Mouse (Mus musculus): ENCODE measurements around the gene Trpm2. TPM values are rescaled to one million over a fixed set of nuclear protein-coding genes. Genes with fewer than 3 reads are reported as not detected.

The Trpm2 gene
- polyA plus RNA-seq, 1 experiment from 2014 or later = 0.43 TPM

DNA sequence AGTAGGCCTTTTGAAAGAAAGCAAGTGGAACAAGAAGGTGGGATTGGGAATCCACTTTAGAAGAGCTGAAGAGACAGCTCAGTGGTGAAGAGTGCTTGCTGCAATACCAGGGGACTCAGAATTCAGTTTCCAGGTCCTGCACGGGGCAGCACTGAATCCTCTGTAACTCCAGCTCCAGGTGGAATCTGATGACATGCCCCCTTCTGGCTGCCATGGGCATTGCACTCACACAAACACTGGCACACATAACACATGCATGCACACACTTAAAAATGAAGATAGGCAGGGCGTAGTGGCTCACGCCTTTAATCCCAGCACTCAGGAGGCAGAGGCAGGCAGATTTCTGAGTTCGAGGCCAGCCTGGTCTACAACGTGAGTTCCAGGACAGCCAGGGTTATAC lies 87.8 kb downstream of the Trpm2 start:
- H3K4me1 ChIP-seq = no peaks in the 10 kb centered on the region
- H3K4me3 ChIP-seq = no peak overlapping the region
- H3K27ac ChIP-seq = no peak overlapping the region
- DNase-seq (ENCODE audit: low spot score) = no peak
- no peaks in the 10 kb centered on the region for H3K9me3 ChIP-seq
- no peaks in the 10 kb centered on the region for H3K36me3 ChIP-seq
- WGBS = 79% methylated on average over 5 of the region's 5 CpGs
- H3K27me3 ChIP-seq (ENCODE audit: insufficient read depth, poor library complexity, severe bottlenecking) = peaks cover 14% of the 10 kb centered on the region; the same call in 1 of the 2 replicates

DNA sequence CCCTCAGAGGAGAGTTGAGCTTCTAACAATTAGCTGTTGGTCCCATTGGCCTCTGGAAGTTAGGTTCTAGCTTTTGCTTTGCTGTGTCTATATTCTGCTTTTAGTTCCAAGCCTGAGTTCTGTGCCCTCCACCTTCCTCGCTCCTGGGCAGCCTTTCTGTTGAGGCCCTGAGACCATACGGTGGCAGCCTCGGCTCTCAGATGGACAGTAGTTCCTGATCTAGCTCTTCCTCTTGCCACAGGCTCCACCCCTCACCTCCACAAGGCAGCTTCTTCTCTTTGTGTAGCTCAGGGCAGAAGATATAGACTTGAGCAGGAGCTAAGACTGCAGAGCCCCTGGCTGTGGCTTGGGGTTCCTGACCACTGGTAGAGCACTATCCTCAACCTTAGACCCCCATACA lies 90.1 kb downstream of the Trpm2 start:
- 67% methylated on average over 3 of the region's 3 CpGs for WGBS
- H3K4me1 ChIP-seq = no peaks in the 10 kb centered on the region

DNA sequence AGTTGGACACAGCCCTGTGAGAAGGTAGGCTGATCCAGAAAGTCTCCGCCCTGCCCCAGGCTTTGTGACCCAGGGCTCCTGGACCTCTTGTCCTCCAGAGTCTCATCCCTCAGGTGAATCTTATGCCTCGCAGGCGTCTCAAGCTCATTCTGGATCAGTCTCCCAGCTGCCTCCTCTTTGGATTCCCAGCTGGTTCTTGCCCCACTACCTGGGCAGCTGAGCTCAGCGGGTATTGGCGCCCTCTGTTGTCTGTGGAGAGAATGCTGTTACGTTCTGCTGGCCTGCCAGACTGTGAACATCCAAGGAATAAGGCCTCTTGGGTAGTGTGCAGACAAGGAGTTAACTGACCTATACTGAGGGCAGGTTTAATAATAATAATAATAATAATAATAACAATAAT lies 91.4 kb downstream of the Trpm2 start:
- no peaks in the 10 kb centered on the region for H3K4me1 ChIP-seq
- H3K9me3 ChIP-seq = no peaks in the 10 kb centered on the region
- no peak overlapping the region for H3K27ac ChIP-seq
- H3K4me3 ChIP-seq = no peak overlapping the region
- no peaks in the 10 kb centered on the region for H3K36me3 ChIP-seq
- H3K27me3 ChIP-seq (ENCODE audit: insufficient read depth, poor library complexity, severe bottlenecking) = no peaks in the 10 kb centered on the region; the same call in 1 of the 2 replicates
- 61% methylated on average over 6 of the region's 6 CpGs for WGBS
- DNase-seq (ENCODE audit: low spot score) = no peak

More for the DNA sequence above, 90.1 kb downstream of the Trpm2 start:
- Histone ChIP-seq H3K27ac (no peak overlapping the region), H3K36me3 (no peaks in the 10 kb centered on the region), H3K9me3 (no peaks in the 10 kb centered on the region), H3K4me3 (no peak overlapping the region), H3K27me3 (ENCODE audit: insufficient read depth, poor library complexity, severe bottlenecking) (no peaks in the 10 kb centered on the region; the same call in 1 of the 2 replicates)
- no peak for DNase-seq (ENCODE audit: low spot score)

DNA sequence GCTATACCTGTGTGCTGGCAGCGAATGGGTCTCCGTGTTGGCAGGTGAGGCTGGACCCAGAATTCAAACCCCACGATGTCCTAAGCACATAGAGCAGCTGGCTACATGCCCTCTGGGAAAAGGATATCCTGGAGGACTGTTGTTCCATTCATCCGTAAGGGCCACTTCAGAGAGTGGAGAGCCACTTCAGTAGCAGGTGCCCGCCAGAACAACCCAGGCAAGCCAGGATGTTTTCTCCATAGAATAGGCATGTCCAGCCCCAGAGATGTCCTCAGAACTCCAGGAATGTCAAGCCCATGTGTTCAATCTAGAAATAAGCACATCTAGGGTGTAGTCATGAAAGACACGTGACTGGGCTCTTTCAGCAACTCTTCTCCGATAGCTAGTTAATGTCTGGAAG lies 100.7 kb downstream of the Trpm2 start:
- H3K36me3 ChIP-seq = no peaks in the 10 kb centered on the region
- no peak overlapping the region for H3K4me3 ChIP-seq
- no peaks in the 10 kb centered on the region for H3K27me3 ChIP-seq (ENCODE audit: insufficient read depth, poor library complexity, severe bottlenecking)
- H3K4me1 ChIP-seq = peaks cover 4% of the 10 kb centered on the region; the same call in 1 of the 2 replicates
- no peak for DNase-seq (ENCODE audit: low spot score)
- WGBS = 78% methylated on average over 7 of the region's 7 CpGs
- H3K9me3 ChIP-seq = no peaks in the 10 kb centered on the region
- H3K27ac ChIP-seq = no peak overlapping the region

- no peak for DNase-seq (ENCODE audit: low spot score)
Observed at GRCm38 (mm10) chr10:77867546-77867945, 102.8 kb downstream of the Trpm2 start.

DNA sequence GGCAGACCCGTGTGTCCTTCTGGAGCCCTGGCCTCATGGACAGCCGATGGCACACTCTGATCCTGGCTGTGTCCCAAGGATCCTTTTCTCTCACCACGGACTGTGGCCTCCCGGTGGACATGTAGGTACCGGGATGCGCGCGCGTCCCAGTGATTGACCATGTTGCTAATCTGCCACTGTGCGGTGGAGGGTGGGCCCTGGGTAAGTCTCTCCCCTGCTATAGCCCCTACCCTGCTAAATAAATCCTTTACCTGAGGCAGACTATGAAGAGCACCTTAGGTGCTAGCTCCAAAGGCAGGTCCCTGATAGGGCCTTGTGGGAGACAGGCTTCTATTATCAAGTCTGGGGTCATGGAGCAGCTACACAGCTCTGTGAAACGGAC lies 105.6 kb downstream of the Trpm2 start:
- Histone ChIP-seq H3K36me3 (no peaks in the 10 kb centered on the region), H3K27me3 (ENCODE audit: insufficient read depth, poor library complexity, severe bottlenecking) (0 out of 2 replicates have a peak, but pooled peaks cover 8% of the 10 kb centered on the region), H3K27ac (no peak overlapping the region), H3K4me1 (peaks cover 6% of the 10 kb centered on the region; the same call in 1 of the 2 replicates), H3K4me3 (peak overlapping the region; percentile 42), H3K9me3 (no peaks in the 10 kb centered on the region)
- no peak for DNase-seq (ENCODE audit: low spot score)
- 34% methylated on average over 11 of the region's 11 CpGs for WGBS

More at GRCm38 (mm10) chr10:77867546-77867945, 102.8 kb downstream of the Trpm2 start:
- Histone ChIP-seq H3K27ac (no peak overlapping the region), H3K4me3 (no peak overlapping the region), H3K4me1 (peaks cover 6% of the 10 kb centered on the region; the same call in 1 of the 2 replicates), H3K9me3 (no peaks in the 10 kb centered on the region), H3K36me3 (no peaks in the 10 kb centered on the region), H3K27me3 (ENCODE audit: insufficient read depth, poor library complexity, severe bottlenecking) (no peaks in the 10 kb centered on the region)
- WGBS = 0% methylated on average over 1 of the region's 1 CpGs

DNA sequence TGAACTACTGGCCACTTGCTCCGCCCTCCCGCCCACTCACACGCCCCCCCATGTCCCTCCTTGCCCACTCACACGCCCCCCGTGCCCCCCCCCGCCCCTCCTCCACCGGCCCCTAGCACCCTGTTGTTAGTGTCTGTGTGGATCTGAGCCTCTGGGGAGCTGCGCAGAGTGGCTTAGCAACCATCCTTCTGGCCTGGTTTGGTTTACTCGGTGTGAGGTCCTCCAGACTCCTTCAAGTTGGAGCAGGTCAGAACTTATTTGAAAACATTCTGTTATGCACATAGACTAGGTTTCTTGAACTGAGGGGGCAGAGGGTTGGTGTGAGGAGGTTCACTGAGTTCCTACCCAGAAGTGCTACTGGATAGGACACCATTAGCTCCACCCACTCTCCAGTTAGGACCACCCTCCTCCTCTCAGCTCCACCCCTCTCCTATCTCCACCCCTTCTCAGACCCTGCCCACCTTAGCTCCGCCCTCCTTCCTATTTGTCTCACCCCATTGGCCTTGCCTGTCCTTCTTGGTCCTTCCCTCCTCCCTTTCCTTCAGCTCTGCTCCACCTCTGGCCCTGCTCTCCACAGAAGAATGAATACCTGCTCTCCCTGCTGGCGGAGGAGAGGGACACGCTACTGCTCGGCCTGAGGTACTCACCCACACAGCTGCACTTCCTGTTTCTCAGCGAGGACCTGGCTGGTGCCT lies 106.1 kb downstream of the Trpm2 start:
- peaks cover 6% of the 10 kb centered on the region; the same call in 1 of the 2 replicates for H3K4me1 ChIP-seq
- DNase-seq (ENCODE audit: low spot score) = no peak
- H3K9me3 ChIP-seq = no peaks in the 10 kb centered on the region
- H3K27ac ChIP-seq = no peak overlapping the region
- H3K27me3 ChIP-seq (ENCODE audit: insufficient read depth, poor library complexity, severe bottlenecking) = 0 out of 2 replicates have a peak, but pooled peaks cover 8% of the 10 kb centered on the region
- no peaks in the 10 kb centered on the region for H3K36me3 ChIP-seq
- WGBS = 35% methylated on average over 14 of the region's 14 CpGs
- H3K4me3 ChIP-seq = peak overlapping the region; percentile 42

DNA sequence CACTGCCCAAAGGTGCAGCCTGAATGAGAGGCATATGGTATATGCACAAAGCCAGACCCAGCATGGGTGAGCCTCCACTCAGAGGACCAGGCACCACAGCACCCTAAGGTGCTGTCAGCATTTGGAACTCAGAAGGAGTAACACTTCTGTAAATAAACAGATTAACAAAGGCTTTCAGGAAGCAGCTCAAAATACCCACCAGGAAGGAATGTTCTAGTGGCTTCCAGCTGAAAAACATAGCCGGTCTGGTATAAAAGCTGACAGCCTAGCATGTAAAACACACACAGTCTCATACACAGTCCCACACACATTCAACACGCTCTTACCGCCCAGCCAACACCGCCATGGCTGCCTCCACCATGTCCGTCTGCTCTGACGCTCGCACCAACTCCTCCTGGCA lies 108.7 kb downstream of the Trpm2 start, which contains the start of gene Gm3285:
TSS of gene Gm3285 (plus strand) at position 301 of the 400 bp plus-strand sequence.
- Histone ChIP-seq H3K9me3 (no peaks in the 10 kb centered on the region), H3K4me1 (peaks cover 6% of the 10 kb centered on the region; the same call in 1 of the 2 replicates), H3K27me3 (ENCODE audit: insufficient read depth, poor library complexity, severe bottlenecking) (0 out of 2 replicates have a peak, but pooled peaks cover 8% of the 10 kb centered on the region), H3K36me3 (no peaks in the 10 kb centered on the region), H3K4me3 (no peak within 1 kb of the TSS), H3K27ac (no peak within 1 kb of the TSS)
- no peak for DNase-seq (ENCODE audit: low spot score)
- WGBS = 45% methylated on average over 7 of the region's 7 CpGs

Other genes starting within 250 kb of the Trpm2 start
- gene Krtap12-1, start 250.0 kb downstream of the Trpm2 start, polyA plus RNA-seq (2016; fragmentation: Nextera tagmentation; extraction: Ambion mirVana) = not detected in 2 replicates
- gene Gm10100, start 244.1 kb downstream of the Trpm2 start, polyA plus RNA-seq (2016; fragmentation: Nextera tagmentation; extraction: Ambion mirVana) = not detected in 2 replicates
- gene Gm18596, start 227.9 kb downstream of the Trpm2 start, polyA plus RNA-seq (2016; fragmentation: Nextera tagmentation; extraction: Ambion mirVana) = not detected in 2 replicates
- gene Gm9736, start 219.2 kb downstream of the Trpm2 start, polyA plus RNA-seq (2016; fragmentation: Nextera tagmentation; extraction: Ambion mirVana) = not detected in 2 replicates
- not detected in 2 replicates for gene Gm3233, start 210.9 kb downstream of the Trpm2 start, polyA plus RNA-seq (2016; fragmentation: Nextera tagmentation; extraction: Ambion mirVana)
- not detected in 2 replicates for gene Gm3238, start 199.2 kb downstream of the Trpm2 start, polyA plus RNA-seq (2016; fragmentation: Nextera tagmentation; extraction: Ambion mirVana)
- not detected in 2 replicates for gene Gm7138, start 193.6 kb downstream of the Trpm2 start, polyA plus RNA-seq (2016; fragmentation: Nextera tagmentation; extraction: Ambion mirVana)
- not detected in 2 replicates for gene Gm3250, start 188.0 kb downstream of the Trpm2 start, polyA plus RNA-seq (2016; fragmentation: Nextera tagmentation; extraction: Ambion mirVana)
- not detected in 2 replicates for gene Gm7137, start 182.4 kb downstream of the Trpm2 start, polyA plus RNA-seq (2016; fragmentation: Nextera tagmentation; extraction: Ambion mirVana)
- not detected in 2 replicates for gene Gm9639, start 175.5 kb downstream of the Trpm2 start, polyA plus RNA-seq (2016; fragmentation: Nextera tagmentation; extraction: Ambion mirVana)
- gene Gm19668, start 171.4 kb downstream of the Trpm2 start, polyA plus RNA-seq (2016; fragmentation: Nextera tagmentation; extraction: Ambion mirVana) = not detected in 2 replicates
- not detected in 2 replicates for gene Gm9507, start 158.7 kb downstream of the Trpm2 start, polyA plus RNA-seq (2016; fragmentation: Nextera tagmentation; extraction: Ambion mirVana)
- gene Gm2696, start 155.9 kb downstream of the Trpm2 start, polyA plus RNA-seq (2016; fragmentation: Nextera tagmentation; extraction: Ambion mirVana) = not detected in 2 replicates
- not detected in 2 replicates for gene Krtap10-4, start 143.5 kb downstream of the Trpm2 start, polyA plus RNA-seq (2016; fragmentation: Nextera tagmentation; extraction: Ambion mirVana)
- gene Krtap10-10, start 134.6 kb downstream of the Trpm2 start, polyA plus RNA-seq (2016; fragmentation: Nextera tagmentation; extraction: Ambion mirVana) = not detected in 2 replicates
- gene Gm36176, start 123.8 kb downstream of the Trpm2 start, polyA plus RNA-seq (2016; fragmentation: Nextera tagmentation; extraction: Ambion mirVana) = not detected in 2 replicates
- gene Gm10318, start 117.7 kb downstream of the Trpm2 start, polyA plus RNA-seq (2016; fragmentation: Nextera tagmentation; extraction: Ambion mirVana) = not detected in 2 replicates
- not detected in 2 replicates for gene Gm3285, start 108.6 kb downstream of the Trpm2 start, polyA plus RNA-seq (2016; fragmentation: Nextera tagmentation; extraction: Ambion mirVana)
- gene Lrrc3, start 68.0 kb downstream of the Trpm2 start, polyA plus RNA-seq (2016; fragmentation: Nextera tagmentation; extraction: Ambion mirVana) = 2.7 and 4.9 TPM in 2 replicates
- 16.9 and 23.1 TPM in 2 replicates for gene 1810043G02Rik, start 8.0 kb upstream of the Trpm2 start, polyA plus RNA-seq (2016; fragmentation: Nextera tagmentation; extraction: Ambion mirVana)
- 264 and 274 TPM in 2 replicates for gene Pfkl, start 39.5 kb upstream of the Trpm2 start, polyA plus RNA-seq (2016; fragmentation: Nextera tagmentation; extraction: Ambion mirVana)
- not detected in 2 replicates for gene Dnmt3l, start 71.4 kb upstream of the Trpm2 start, polyA plus RNA-seq (2016; fragmentation: Nextera tagmentation; extraction: Ambion mirVana)
- 0.18 and 0.45 TPM in 2 replicates for gene Aire, start 73.0 kb upstream of the Trpm2 start, polyA plus RNA-seq (2016; fragmentation: Nextera tagmentation; extraction: Ambion mirVana)
- gene Icosl, start 98.7 kb upstream of the Trpm2 start, polyA plus RNA-seq (2016; fragmentation: Nextera tagmentation; extraction: Ambion mirVana) = 1.4 and 2.1 TPM in 2 replicates
- 32.8 and 34.9 TPM in 2 replicates for gene D10Jhu81e, start 199.2 kb upstream of the Trpm2 start, polyA plus RNA-seq (2016; fragmentation: Nextera tagmentation; extraction: Ambion mirVana)
- gene Pwp2, start 214.6 kb upstream of the Trpm2 start, polyA plus RNA-seq (2016; fragmentation: Nextera tagmentation; extraction: Ambion mirVana) = 18.0 and 23.1 TPM in 2 replicates